Mouse (Mus musculus) limb, embryonic 13.5 days (tissue): ENCODE measurements at regions not wholly inside any gene's neighbourhood (a gene's known extent, or its start where the extent isn't known, plus 50 kb on each side); places are given as distances from the start of the nearest gene placed in this dataset.

Experiments used
- ATAC-seq: fragments of 200-750 bp; cut with Nextera tagmentation; 2 replicates; pipeline ENCODE4 v1.8.0; 2017; ENCODE audit warnings: low read depth, moderate number of reproducible peaks, moderate TSS enrichment; ENCODE audit not compliant: low FRiP score
- H3K27ac ChIP-seq: fragments of 300-500 bp; sonication (generic); 2 replicates; pipeline ENCODE4 v1.5.1; 2015; ENCODE audit warnings: inconsistent platforms, mild to moderate bottlenecking, moderate library complexity
- H3K27me3 ChIP-seq: fragments of 300-500 bp; sonication (generic); 2 replicates; pipeline ENCODE4 v1.6.1; 2015; ENCODE audit warnings: mild to moderate bottlenecking, inconsistent platforms
- H3K36me3 ChIP-seq: fragments of 300-500 bp; sonication (generic); 2 replicates; pipeline ENCODE4 v1.6.1; 2015; ENCODE audit warnings: inconsistent platforms, mild to moderate bottlenecking, moderate library complexity
- H3K4me1 ChIP-seq: fragments of 300-500 bp; sonication (generic); 2 replicates; pipeline ENCODE4 v1.6.1; 2015; ENCODE audit warnings: inconsistent platforms
- H3K4me2 ChIP-seq: fragments of 300-500 bp; sonication (generic); replicated peaks from 2 replicates; pipeline ENCODE4 v1.6.1; 2015; ENCODE audit warnings: inconsistent platforms, mild to moderate bottlenecking, moderate library complexity
- H3K4me3 ChIP-seq: fragments of 300-500 bp; sonication (generic); 2 replicates; pipeline ENCODE4 v1.5.1; 2015; ENCODE audit warnings: moderate library complexity, mild to moderate bottlenecking, inconsistent platforms
- H3K9ac ChIP-seq: fragments of 300-500 bp; sonication (generic); 2 replicates; pipeline ENCODE4 v1.6.1; 2015; ENCODE audit warnings: mild to moderate bottlenecking, inconsistent platforms
- H3K9me3 ChIP-seq: fragments of 300-500 bp; sonication (generic); 2 replicates; pipeline ENCODE4 v1.6.1; 2016; ENCODE audit warnings: inconsistent platforms
- WGBS: fragments of 180-500 bp; shearing (Covaris S2); methylation state at CpG from one replicate; pipeline ENCODE4 v1.1.7; 2015; 5-methylcytosine and 5-hydroxymethylcytosine counted together

GRCm38 (mm10) chr1:76283322-76283721 lies 737.3 kb downstream of the Slc4a3 start:
- H3K4me2 ChIP-seq, result no peak overlapping the region
- H3K9ac ChIP-seq, result no peak overlapping the region
- H3K9me3 ChIP-seq, result no peaks in the 10 kb centered on the region
- no peaks in the 10 kb centered on the region for H3K27me3 ChIP-seq
- peaks cover 13% of the 10 kb centered on the region for H3K4me1 ChIP-seq
- no peaks in the 10 kb centered on the region for H3K36me3 ChIP-seq
- peak; percentile 84 for ATAC-seq
- H3K4me3 ChIP-seq, result no peak overlapping the region
- 19% methylated on average over 3 of the region's 3 CpGs for WGBS
- no peak overlapping the region; the same call in 1 of the 2 replicates for H3K27ac ChIP-seq

GRCm38 (mm10) chr1:76322943-76323559 lies 777.0 kb downstream of the Slc4a3 start:
- peak; percentile 66; the same call in 1 of the 2 replicates for ATAC-seq
- Histone ChIP-seq H3K9ac (no peak overlapping the region), H3K27ac (no peak overlapping the region), H3K4me3 (no peak overlapping the region), H3K4me1 (peaks cover 11% of the 10 kb centered on the region; the same call in 1 of the 2 replicates), H3K27me3 (no peaks in the 10 kb centered on the region), H3K9me3 (no peaks in the 10 kb centered on the region), H3K36me3 (no peaks in the 10 kb centered on the region), H3K4me2 (no peak overlapping the region)
- WGBS, result 29% methylated on average over 4 of the region's 4 CpGs

- H3K27me3 ChIP-seq, result no peaks in the 10 kb centered on the region
- H3K9me3 ChIP-seq, result no peaks in the 10 kb centered on the region
- ATAC-seq, result 0 out of 2 replicates have a peak, but pooled peaks have one; percentile 11
- H3K36me3 ChIP-seq, result no peaks in the 10 kb centered on the region
- no peak overlapping the region for H3K4me2 ChIP-seq
- no peak overlapping the region for H3K4me3 ChIP-seq
- H3K4me1 ChIP-seq, result peaks cover 11% of the 10 kb centered on the region; the same call in 1 of the 2 replicates
- H3K9ac ChIP-seq, result no peak overlapping the region
- H3K27ac ChIP-seq, result no peak overlapping the region
- WGBS, result 31% methylated on average over 4 of the region's 4 CpGs
Observed at GRCm38 (mm10) chr1:76323592-76323991, 777.5 kb downstream of the Slc4a3 start.

- ATAC-seq, result no peak
- no peak overlapping the region for H3K9ac ChIP-seq
- no peak overlapping the region for H3K4me2 ChIP-seq
- H3K27me3 ChIP-seq, result no peaks in the 10 kb centered on the region
- H3K4me1 ChIP-seq, result no peaks in the 10 kb centered on the region
- no peak overlapping the region for H3K4me3 ChIP-seq
- H3K36me3 ChIP-seq, result no peaks in the 10 kb centered on the region
- no peak overlapping the region for H3K27ac ChIP-seq
- H3K9me3 ChIP-seq, result no peaks in the 10 kb centered on the region
Observed at GRCm38 (mm10) chr1:76336011-76336410, 789.9 kb downstream of the Slc4a3 start.

- H3K36me3 ChIP-seq, result no peaks in the 10 kb centered on the region
- WGBS, result 68% methylated on average over 8 of the region's 8 CpGs
- H3K4me3 ChIP-seq, result no peak overlapping the region
- no peak overlapping the region for H3K9ac ChIP-seq
- H3K27ac ChIP-seq, result no peak overlapping the region
- no peak overlapping the region for H3K4me2 ChIP-seq
- no peaks in the 10 kb centered on the region; the same call in 1 of the 2 replicates for H3K4me1 ChIP-seq
- H3K9me3 ChIP-seq, result no peaks in the 10 kb centered on the region
- ATAC-seq, result no peak
- H3K27me3 ChIP-seq, result no peaks in the 10 kb centered on the region
Observed at GRCm38 (mm10) chr1:76362106-76362505, 816.0 kb downstream of the Slc4a3 start.

GRCm38 (mm10) chr1:76373931-76374330 lies 827.9 kb downstream of the Slc4a3 start:
- no peaks in the 10 kb centered on the region for H3K36me3 ChIP-seq
- no peaks in the 10 kb centered on the region for H3K9me3 ChIP-seq
- no peaks in the 10 kb centered on the region for H3K27me3 ChIP-seq
- no peak for ATAC-seq
- no peak overlapping the region for H3K27ac ChIP-seq
- no peak overlapping the region for H3K9ac ChIP-seq
- no peak overlapping the region for H3K4me2 ChIP-seq
- no peak overlapping the region for H3K4me3 ChIP-seq
- no peaks in the 10 kb centered on the region for H3K4me1 ChIP-seq
- 68% methylated on average over 2 of the region's 2 CpGs for WGBS

GRCm38 (mm10) chr1:76378154-76378553 lies 832.1 kb downstream of the Slc4a3 start:
- H3K4me3 ChIP-seq, result no peak overlapping the region
- ATAC-seq, result no peak
- no peak overlapping the region for H3K9ac ChIP-seq
- no peaks in the 10 kb centered on the region for H3K27me3 ChIP-seq
- H3K4me2 ChIP-seq, result no peak overlapping the region
- H3K4me1 ChIP-seq, result no peaks in the 10 kb centered on the region
- no peaks in the 10 kb centered on the region for H3K36me3 ChIP-seq
- 81% methylated on average over 3 of the region's 3 CpGs for WGBS
- no peaks in the 10 kb centered on the region for H3K9me3 ChIP-seq
- H3K27ac ChIP-seq, result no peak overlapping the region

- H3K4me1 ChIP-seq, result no peaks in the 10 kb centered on the region
- no peak overlapping the region for H3K4me3 ChIP-seq
- H3K36me3 ChIP-seq, result no peaks in the 10 kb centered on the region
- no peaks in the 10 kb centered on the region for H3K27me3 ChIP-seq
- no peak overlapping the region for H3K27ac ChIP-seq
- 60% methylated on average over 6 of the region's 6 CpGs for WGBS
- H3K9me3 ChIP-seq, result no peaks in the 10 kb centered on the region
- ATAC-seq, result no peak
- H3K9ac ChIP-seq, result no peak overlapping the region
- H3K4me2 ChIP-seq, result no peak overlapping the region
Observed at GRCm38 (mm10) chr1:76392536-76392935, 846.5 kb downstream of the Slc4a3 start.

- no peaks in the 10 kb centered on the region for H3K9me3 ChIP-seq
- no peak overlapping the region for H3K4me3 ChIP-seq
- ATAC-seq, result no peak
- H3K4me2 ChIP-seq, result no peak overlapping the region
- 86% methylated on average over 8 of the region's 8 CpGs for WGBS
- no peaks in the 10 kb centered on the region for H3K27me3 ChIP-seq
- no peak overlapping the region for H3K27ac ChIP-seq
- H3K36me3 ChIP-seq, result no peaks in the 10 kb centered on the region
- no peak overlapping the region for H3K9ac ChIP-seq
- no peaks in the 10 kb centered on the region for H3K4me1 ChIP-seq
Observed at GRCm38 (mm10) chr1:76394038-76394437, 848.0 kb downstream of the Slc4a3 start.

GRCm38 (mm10) chr1:76402854-76403253 lies 856.8 kb downstream of the Slc4a3 start:
- Histone ChIP-seq H3K27me3 (no peaks in the 10 kb centered on the region), H3K4me1 (no peaks in the 10 kb centered on the region), H3K9me3 (no peaks in the 10 kb centered on the region), H3K4me3 (no peak overlapping the region), H3K36me3 (no peaks in the 10 kb centered on the region), H3K27ac (no peak overlapping the region), H3K9ac (no peak overlapping the region), H3K4me2 (no peak overlapping the region)
- WGBS, result 77% methylated on average over 2 of the region's 2 CpGs
- ATAC-seq, result no peak

GRCm38 (mm10) chr1:76404003-76404402 lies 857.9 kb downstream of the Slc4a3 start:
- no peaks in the 10 kb centered on the region for H3K27me3 ChIP-seq
- H3K4me3 ChIP-seq, result no peak overlapping the region
- no peak overlapping the region for H3K9ac ChIP-seq
- H3K36me3 ChIP-seq, result no peaks in the 10 kb centered on the region
- ATAC-seq, result no peak
- no peaks in the 10 kb centered on the region for H3K9me3 ChIP-seq
- H3K4me2 ChIP-seq, result no peak overlapping the region
- 77% methylated on average over 4 of the region's 4 CpGs for WGBS
- H3K27ac ChIP-seq, result no peak overlapping the region
- no peaks in the 10 kb centered on the region for H3K4me1 ChIP-seq

- WGBS, result 92% methylated on average over 4 of the region's 4 CpGs
Observed at GRCm38 (mm10) chr1:76410813-76411212, 864.7 kb downstream of the Slc4a3 start.

GRCm38 (mm10) chr1:76420525-76420924 lies 874.5 kb downstream of the Slc4a3 start:
- Histone ChIP-seq H3K4me3 (no peak overlapping the region), H3K4me1 (no peaks in the 10 kb centered on the region), H3K9ac (no peak overlapping the region), H3K27me3 (no peaks in the 10 kb centered on the region), H3K4me2 (no peak overlapping the region), H3K27ac (no peak overlapping the region), H3K36me3 (no peaks in the 10 kb centered on the region), H3K9me3 (no peaks in the 10 kb centered on the region)
- WGBS, result 90% methylated on average over 9 of the region's 9 CpGs
- no peak for ATAC-seq

More at GRCm38 (mm10) chr1:76410813-76411212, 864.7 kb downstream of the Slc4a3 start:
- Histone ChIP-seq H3K4me2 (no peak overlapping the region), H3K36me3 (no peaks in the 10 kb centered on the region), H3K4me3 (no peak overlapping the region), H3K27me3 (no peaks in the 10 kb centered on the region), H3K9me3 (no peaks in the 10 kb centered on the region), H3K27ac (no peak overlapping the region), H3K9ac (no peak overlapping the region), H3K4me1 (no peaks in the 10 kb centered on the region)
- no peak for ATAC-seq
